ENCODE assay signal across 33 mouse cellular contexts in genomic region chr14:42542316-42543169, GRCm38 (mm10). TPM values are rescaled to one million over a fixed set of nuclear protein-coding genes. Genes with fewer than 3 reads are reported as not detected.
DNase-seq lines count a peak whose midpoint lies in the region; ATAC-seq and TF ChIP-seq lines count a peak whose summit lies in the region.
"Not testable (repeated sequence)": the region's sequence is repeated elsewhere in the genome, so short reads cannot be mapped to it uniquely, and the experiment has no call there.
"Had no signal": no experiment of that assay in that cellular context is flagged by ENCODE, and none has a peak within 500 bp of the region (broad histone marks: within the 10 kb centered on the region; RNA-seq: fewer than 3 reads in every experiment).

No protein-coding gene starts in this region.

- WGBS in embryonic facial prominence, embryonic 12.5 days, result 26% methylated on average over 20 of the region's 29 CpGs
- 28% methylated on average over 19 of the region's 29 CpGs for WGBS in forebrain, embryonic 14.5 days
- WGBS in hindbrain, embryonic 15.5 days, result 19% methylated on average over 17 of the region's 29 CpGs
- WGBS in kidney, embryonic 15.5 days, result 20% methylated on average over 23 of the region's 29 CpGs
- 22% methylated on average over 23 of the region's 29 CpGs for WGBS in midbrain, embryonic 12.5 days
- 42% methylated on average over 16 of the region's 29 CpGs for WGBS in midbrain, postnatal 0 days
- WGBS in neural tube, embryonic 15.5 days, result 22% methylated on average over 22 of the region's 29 CpGs

- not testable (repeated sequence) for H3K9ac ChIP-seq in embryonic facial prominence, embryonic 12.5 days; forebrain, embryonic 14.5 days (ENCODE audit: low read length); hindbrain, embryonic 15.5 days; kidney, embryonic 15.5 days; midbrain, embryonic 12.5 days (replicated peaks); midbrain, postnatal 0 days (replicated peaks; ENCODE audit: low read length, poor library complexity, severe bottlenecking); neural tube, embryonic 15.5 days (replicated peaks)

- not testable (repeated sequence) for TF ChIP-seq CTCF in midbrain, postnatal 0 days (IDR thresholded peaks at IDR 0.05)

- not testable (repeated sequence) for H3K4me1 ChIP-seq in embryonic facial prominence, embryonic 12.5 days; forebrain, embryonic 14.5 days (ENCODE audit: control insufficient read depth, insufficient read depth, low read length); hindbrain, embryonic 15.5 days (replicated peaks); kidney, embryonic 15.5 days; midbrain, embryonic 12.5 days; midbrain, postnatal 0 days (ENCODE audit: insufficient read depth, low read length); neural tube, embryonic 15.5 days

- ATAC-seq in embryonic facial prominence, embryonic 12.5 days (ENCODE audit: insufficient number of reproducible peaks, insufficient read depth, low FRiP score, low TSS enrichment), result 0 out of 2 replicates have a peak, but pooled peaks have one; percentile 35
- peak; percentile 60; the same call in 1 of the 2 replicates for ATAC-seq in forebrain, embryonic 14.5 days
- peak; percentile 85 for ATAC-seq in hindbrain, embryonic 15.5 days (ENCODE audit: low FRiP score, low read depth)
- ATAC-seq in kidney, embryonic 15.5 days (replicated peaks; ENCODE audit: low FRiP score), result peak; percentile 33; the same call in 1 of the 2 replicates
- ATAC-seq in midbrain, embryonic 12.5 days (ENCODE audit: low FRiP score, low read depth), result peak; percentile 58
- peak; percentile 83 for ATAC-seq in midbrain, postnatal 0 days (ENCODE audit: low FRiP score)
- ATAC-seq in neural tube, embryonic 15.5 days (ENCODE audit: low FRiP score), result peak; percentile 89

- not testable (repeated sequence) for H3K4me3 ChIP-seq in embryonic facial prominence, embryonic 12.5 days; forebrain, embryonic 14.5 days (ENCODE audit: low read depth, low read length); hindbrain, embryonic 15.5 days; kidney, embryonic 15.5 days (replicated peaks); midbrain, embryonic 12.5 days; midbrain, postnatal 0 days (ENCODE audit: low read depth, low read length); neural tube, embryonic 15.5 days (replicated peaks)

- not testable (repeated sequence) for H3K9me3 ChIP-seq in embryonic facial prominence, embryonic 12.5 days; forebrain, embryonic 14.5 days (replicated peaks; ENCODE audit: control insufficient read depth, low read length); hindbrain, embryonic 15.5 days; kidney, embryonic 15.5 days (replicated peaks); midbrain, embryonic 12.5 days; midbrain, postnatal 0 days (ENCODE audit: low read length); neural tube, embryonic 15.5 days (replicated peaks)

- H3K27me3 ChIP-seq in embryonic facial prominence, embryonic 12.5 days; forebrain, embryonic 14.5 days (replicated peaks; ENCODE audit: control insufficient read depth, insufficient read depth, low read length); hindbrain, embryonic 15.5 days; kidney, embryonic 15.5 days; midbrain, embryonic 12.5 days; midbrain, postnatal 0 days (ENCODE audit: insufficient read depth, low read length); neural tube, embryonic 15.5 days (replicated peaks): not testable (repeated sequence)

- not testable (repeated sequence) for H3K27ac ChIP-seq in embryonic facial prominence, embryonic 12.5 days; forebrain, embryonic 14.5 days (ENCODE audit: low read depth, low read length); hindbrain, embryonic 15.5 days (replicated peaks); kidney, embryonic 15.5 days; midbrain, embryonic 12.5 days (replicated peaks); midbrain, postnatal 0 days (ENCODE audit: low read depth, low read length); neural tube, embryonic 15.5 days (replicated peaks)

- H3K36me3 ChIP-seq in embryonic facial prominence, embryonic 12.5 days; forebrain, embryonic 14.5 days (ENCODE audit: control insufficient read depth, insufficient read depth, low read length); hindbrain, embryonic 15.5 days; kidney, embryonic 15.5 days; midbrain, embryonic 12.5 days; midbrain, postnatal 0 days (ENCODE audit: insufficient read depth, low read length); neural tube, embryonic 15.5 days: not testable (repeated sequence)

- H3K4me2 ChIP-seq in embryonic facial prominence, embryonic 12.5 days (replicated peaks); forebrain, embryonic 14.5 days (ENCODE audit: low read length); hindbrain, embryonic 15.5 days; kidney, embryonic 15.5 days; midbrain, embryonic 12.5 days (replicated peaks); midbrain, postnatal 0 days (ENCODE audit: low read depth, low read length, poor library complexity, severe bottlenecking); neural tube, embryonic 15.5 days: not testable (repeated sequence)

- DNase-seq in forebrain, embryonic 14.5 days (ENCODE audit: low spot score); midbrain, postnatal 0 days (ENCODE audit: low spot score): not testable (repeated sequence)
- peak; percentile 12 for DNase-seq in heart, adult 11 months

RNA-seq across cellular contexts. Expression of gene Gm8024, which starts 18.5 kb away (rescaled TPM):
- not detected in 2 replicates for polyA plus RNA-seq in embryonic facial prominence, embryonic 12.5 days (2016; fragmentation: Nextera tagmentation; extraction: Ambion mirVana)
- polyA plus RNA-seq in forebrain, embryonic 14.5 days (2014; fragmentation: Nextera tagmentation; extraction: Ambion mirVana), result not detected in 2 replicates
- not detected in 2 replicates for polyA plus RNA-seq in hindbrain, embryonic 15.5 days (2015; fragmentation: Nextera tagmentation; extraction: Ambion mirVana)
- polyA plus RNA-seq in kidney, embryonic 15.5 days (2015; fragmentation: Nextera tagmentation; extraction: Ambion mirVana), result not detected in 2 replicates
- not detected in 2 replicates for polyA plus RNA-seq in midbrain, embryonic 12.5 days (2016; fragmentation: Nextera tagmentation; extraction: Ambion mirVana)
- not detected in 2 replicates for total RNA-seq in midbrain, postnatal 0 days (2014; rRNA removed)
- 0.11 TPM in 1 of 2 replicates, not detected in the other for polyA plus RNA-seq in midbrain, postnatal 0 days (2015; fragmentation: Nextera tagmentation; extraction: Ambion mirVana)
- polyA plus RNA-seq in neural tube, embryonic 15.5 days (2015; fragmentation: Nextera tagmentation; extraction: Ambion mirVana), result not detected in 2 replicates
- total RNA-seq: adrenal gland, adult 2 months; adrenal gland, postnatal 36 days; common myeloid progenitor, adult 5-6 weeks; gastrocnemius, adult 2 months; gastrocnemius, postnatal 36 days; heart, adult 2 months; heart, postnatal 4 days; layer of hippocampus, adult 8-10 months; layer of hippocampus, postnatal 25 days; left cerebral cortex, postnatal 36 days; megakaryocyte-erythroid progenitor cell, adult 5-6 weeks had no signal
- polyA plus RNA-seq: activated CD4-positive, CD25-positive, alpha-beta regulatory T cell, adult 4 months; adrenal gland, adult 2 months; brain, embryonic 14.5 days; CD4-positive, CD25-positive, alpha-beta regulatory T cell, adult 4 months; heart, adult 2 months; heart, embryonic 12.5 days; heart, postnatal 0 days; inflammation-experienced regulatory T-cells, adult 6 months; kidney, postnatal 0 days; limb, embryonic 15.5 days; liver, embryonic 13.5 days; macrophage; small intestine, adult 2 months; stomach, embryonic 14.5 days; thymus, postnatal 0 days had no signal

RNA-seq across cellular contexts. Expression of gene Gm8020, which starts 40.4 kb away (rescaled TPM):
- polyA plus RNA-seq in embryonic facial prominence, embryonic 12.5 days (2016; fragmentation: Nextera tagmentation; extraction: Ambion mirVana), result not detected in 2 replicates
- not detected in 2 replicates for polyA plus RNA-seq in forebrain, embryonic 14.5 days (2014; fragmentation: Nextera tagmentation; extraction: Ambion mirVana)
- not detected in 2 replicates for polyA plus RNA-seq in hindbrain, embryonic 15.5 days (2015; fragmentation: Nextera tagmentation; extraction: Ambion mirVana)
- not detected in 2 replicates for polyA plus RNA-seq in kidney, embryonic 15.5 days (2015; fragmentation: Nextera tagmentation; extraction: Ambion mirVana)
- polyA plus RNA-seq in midbrain, embryonic 12.5 days (2016; fragmentation: Nextera tagmentation; extraction: Ambion mirVana), result not detected in 2 replicates
- not detected in 2 replicates for total RNA-seq in midbrain, postnatal 0 days (2014; rRNA removed)
- not detected in 2 replicates for polyA plus RNA-seq in midbrain, postnatal 0 days (2015; fragmentation: Nextera tagmentation; extraction: Ambion mirVana)
- polyA plus RNA-seq in neural tube, embryonic 15.5 days (2015; fragmentation: Nextera tagmentation; extraction: Ambion mirVana), result not detected in 2 replicates
- total RNA-seq: adrenal gland, adult 2 months; adrenal gland, postnatal 36 days; common myeloid progenitor, adult 5-6 weeks; gastrocnemius, adult 2 months; gastrocnemius, postnatal 36 days; heart, adult 2 months; heart, postnatal 4 days; layer of hippocampus, adult 8-10 months; layer of hippocampus, postnatal 25 days; left cerebral cortex, adult 8-10 months; left cerebral cortex, postnatal 36 days; megakaryocyte-erythroid progenitor cell, adult 5-6 weeks had no signal
- polyA plus RNA-seq: activated CD4-positive, CD25-positive, alpha-beta regulatory T cell, adult 4 months; adrenal gland, adult 2 months; brain, embryonic 14.5 days; CD4-positive, CD25-positive, alpha-beta regulatory T cell, adult 4 months; heart, adult 2 months; heart, embryonic 12.5 days; heart, postnatal 0 days; inflammation-experienced regulatory T-cells, adult 6 months; kidney, postnatal 0 days; limb, embryonic 15.5 days; liver, embryonic 13.5 days; macrophage; small intestine, adult 2 months; stomach, embryonic 14.5 days; thymus, postnatal 0 days had no signal

RNA-seq across cellular contexts. Expression of gene Gm17124, which starts 57.1 kb away (rescaled TPM):
- not detected in 2 replicates for polyA plus RNA-seq in embryonic facial prominence, embryonic 12.5 days (2016; fragmentation: Nextera tagmentation; extraction: Ambion mirVana)
- not detected in 2 replicates for polyA plus RNA-seq in forebrain, embryonic 14.5 days (2014; fragmentation: Nextera tagmentation; extraction: Ambion mirVana)
- polyA plus RNA-seq in hindbrain, embryonic 15.5 days (2015; fragmentation: Nextera tagmentation; extraction: Ambion mirVana), result not detected in 2 replicates
- not detected in 2 replicates for polyA plus RNA-seq in kidney, embryonic 15.5 days (2015; fragmentation: Nextera tagmentation; extraction: Ambion mirVana)
- polyA plus RNA-seq in midbrain, embryonic 12.5 days (2016; fragmentation: Nextera tagmentation; extraction: Ambion mirVana), result not detected in 2 replicates
- total RNA-seq in midbrain, postnatal 0 days (2014; rRNA removed), result not detected in 2 replicates
- not detected in 2 replicates for polyA plus RNA-seq in midbrain, postnatal 0 days (2015; fragmentation: Nextera tagmentation; extraction: Ambion mirVana)
- polyA plus RNA-seq in neural tube, embryonic 15.5 days (2015; fragmentation: Nextera tagmentation; extraction: Ambion mirVana), result not detected in 2 replicates
- total RNA-seq: adrenal gland, adult 2 months; adrenal gland, postnatal 36 days; common myeloid progenitor, adult 5-6 weeks; gastrocnemius, adult 2 months; gastrocnemius, postnatal 36 days; heart, adult 2 months; heart, postnatal 4 days; layer of hippocampus, adult 8-10 months; layer of hippocampus, postnatal 25 days; left cerebral cortex, adult 8-10 months; left cerebral cortex, postnatal 36 days; megakaryocyte-erythroid progenitor cell, adult 5-6 weeks had no signal
- polyA plus RNA-seq: activated CD4-positive, CD25-positive, alpha-beta regulatory T cell, adult 4 months; adrenal gland, adult 2 months; brain, embryonic 14.5 days; CD4-positive, CD25-positive, alpha-beta regulatory T cell, adult 4 months; heart, adult 2 months; heart, embryonic 12.5 days; heart, postnatal 0 days; inflammation-experienced regulatory T-cells, adult 6 months; kidney, postnatal 0 days; limb, embryonic 15.5 days; liver, embryonic 13.5 days; macrophage; small intestine, adult 2 months; stomach, embryonic 14.5 days; thymus, postnatal 0 days had no signal

Comparison
In these comparisons a context has a peak if more than half of its experiments do, and no peak if none do; other contexts are left out.
1. ATAC-seq: peak in every context shown above with its lines; median percentile 89 in neural tube, embryonic 15.5 days; 85 in hindbrain, embryonic 15.5 days; 83 in midbrain, postnatal 0 days; 60 in forebrain, embryonic 14.5 days; 58 in midbrain, embryonic 12.5 days; 35 in embryonic facial prominence, embryonic 12.5 days; 33 in kidney, embryonic 15.5 days.